In genomic region chr8:11560220-11560619, GRCm38 (mm10) we compare ENCODE assay signal across 22 mouse cellular contexts. TPM values are rescaled to one million over a fixed set of nuclear protein-coding genes. Genes with fewer than 3 reads are reported as not detected.
DNase-seq lines count a peak whose midpoint lies in the region; ATAC-seq and TF ChIP-seq lines count a peak whose summit lies in the region.
"Had no signal": no experiment of that assay in that cellular context is flagged by ENCODE, and none has a peak within 500 bp of the region (broad histone marks: within the 10 kb centered on the region; RNA-seq: fewer than 3 reads in every experiment).

No protein-coding gene starts in this region.

- H3K4me2 ChIP-seq in liver, embryonic 14.5 days (ENCODE audit: low read depth), result peak overlapping the region; percentile 11; the same call in 1 of the 2 replicates
- no peak overlapping the region for H3K4me2 ChIP-seq in liver, postnatal 0 days (ENCODE audit: low read depth, low read length)
- H3K4me2 ChIP-seq: embryonic facial prominence, embryonic 12.5 days; forebrain, embryonic 12.5 days had no signal

- peaks cover 9 to 13% of the 10 kb centered on the region in 2 experiments for H3K4me1 ChIP-seq in liver, embryonic 14.5 days (replicated peaks; ENCODE audit: control insufficient read depth in 2 of 2, insufficient read depth in 2 of 2, low read length in 1 of 2)
- peaks cover 9% of the 10 kb centered on the region for H3K4me1 ChIP-seq in liver, postnatal 0 days (ENCODE audit: insufficient read depth)
- peaks cover 12% of the 10 kb centered on the region for H3K4me1 ChIP-seq in testis, adult 2 months (ENCODE audit: control insufficient read depth, insufficient read depth, low read length)

- intact Hi-C loops in heart, postnatal 25 days (cut with DNase I), result no loop called here

- peaks cover 19% of the 10 kb centered on the region for H3K36me3 ChIP-seq in liver, embryonic 14.5 days (replicated peaks; ENCODE audit: control insufficient read depth, insufficient read depth, low read depth)
- H3K36me3 ChIP-seq in liver, postnatal 0 days (replicated peaks; ENCODE audit: insufficient read depth, low read length), result peaks cover 31% of the 10 kb centered on the region
- no peaks in the 10 kb centered on the region; the same call in 1 of the 2 replicates for H3K36me3 ChIP-seq in testis, adult 2 months (ENCODE audit: control insufficient read depth, insufficient read depth, low read length)

- no peak for TF ChIP-seq POLR2A in testis, adult 2 months (IDR thresholded peaks at IDR 0.05; ENCODE audit: control insufficient read depth, low read depth, low read length)

- peak; percentile 36 for DNase-seq in cerebellum, adult 9-10 months
- DNase-seq in cerebellum, adult 18-20 months, result no peak
- peak; percentile 78 for DNase-seq in heart, adult 11 months
- no peak for DNase-seq in heart, postnatal 25 days (ENCODE audit: low spot score)
- DNase-seq in liver, embryonic 14.5 days (ENCODE audit: low read depth in 3 of 3, low spot score in 3 of 3), result no peak
- DNase-seq in liver, postnatal 0 days, result no peak
- DNase-seq in testis, postnatal 14 days (ENCODE audit: low spot score), result no peak
- DNase-seq: adrenal gland, postnatal 10 days; B cell, adult 2 months; cerebellum, adult 11 months; cerebellum, postnatal 10 days; embryo, embryonic 11 days; gastrocnemius, postnatal 14 days; heart, postnatal 14 days had no signal

- no peak overlapping the region for H3K9ac ChIP-seq in liver, embryonic 14.5 days (replicated peaks)
- H3K9ac ChIP-seq in liver, postnatal 0 days (replicated peaks), result no peak overlapping the region
- H3K9ac ChIP-seq: embryonic facial prominence, embryonic 12.5 days; forebrain, embryonic 12.5 days; heart, embryonic 15.5 days; hindbrain, embryonic 14.5 days had no signal

- no peak for TF ChIP-seq EP300 in liver, embryonic 14.5 days (IDR thresholded peaks at IDR 0.05; ENCODE audit: low read depth)
- TF ChIP-seq EP300 in liver, postnatal 0 days (IDR thresholded peaks at IDR 0.05; ENCODE audit: low read depth), result no peak

- TF ChIP-seq CTCF in liver, embryonic 14.5 days (IDR thresholded peaks at IDR 0.05; ENCODE audit: low read depth), result no peak
- no peak for TF ChIP-seq CTCF in liver, postnatal 0 days (IDR thresholded peaks at IDR 0.05; ENCODE audit: low read depth)
- 0 out of 2 replicates have a peak, but pooled peaks have one; percentile 3 for TF ChIP-seq CTCF in testis, adult 2 months (IDR thresholded peaks at IDR 0.05; ENCODE audit: control insufficient read depth, insufficient read depth, insufficient replicate concordance, low read depth, low read length)

- no peak overlapping the region for H3K4me3 ChIP-seq in liver, embryonic 14.5 days (ENCODE audit: insufficient read depth in 1 of 2, low read depth in 2 of 2, low read length in 2 of 2)
- no peak overlapping the region for H3K4me3 ChIP-seq in liver, postnatal 0 days (ENCODE audit: low read depth, low read length)
- H3K4me3 ChIP-seq in testis, adult 2 months (ENCODE audit: control insufficient read depth, low read depth, low read length), result no peak overlapping the region
- H3K4me3 ChIP-seq: embryonic facial prominence, embryonic 12.5 days; forebrain, embryonic 12.5 days had no signal

- no peaks in the 10 kb centered on the region for H3K27me3 ChIP-seq in liver, embryonic 14.5 days (ENCODE audit: control insufficient read depth, insufficient read depth, low read length)
- H3K27me3 ChIP-seq in liver, postnatal 0 days (ENCODE audit: insufficient read depth, low read length), result no peaks in the 10 kb centered on the region
- no peaks in the 10 kb centered on the region for H3K27me3 ChIP-seq in testis, adult 2 months (ENCODE audit: control insufficient read depth, insufficient read depth, low read length)
- H3K27me3 ChIP-seq: embryonic facial prominence, embryonic 12.5 days; forebrain, embryonic 12.5 days; heart, embryonic 15.5 days had no signal

- H3K9me3 ChIP-seq in liver, embryonic 14.5 days (ENCODE audit: control insufficient read depth, low read length), result no peaks in the 10 kb centered on the region
- H3K9me3 ChIP-seq in liver, postnatal 0 days (ENCODE audit: low read length), result no peaks in the 10 kb centered on the region
- H3K9me3 ChIP-seq: embryonic facial prominence, embryonic 12.5 days; forebrain, embryonic 12.5 days; heart, embryonic 15.5 days had no signal

- no peak overlapping the region for H3K27ac ChIP-seq in liver, embryonic 14.5 days
- H3K27ac ChIP-seq in liver, postnatal 0 days (ENCODE audit: low read depth), result no peak overlapping the region
- H3K27ac ChIP-seq in testis, adult 2 months (ENCODE audit: control insufficient read depth, insufficient read depth, low read depth, low read length), result no peak overlapping the region
- H3K27ac ChIP-seq: embryonic facial prominence, embryonic 12.5 days; forebrain, embryonic 12.5 days; heart, embryonic 15.5 days; hindbrain, embryonic 10.5 days; hindbrain, embryonic 14.5 days had no signal

- no peak for ATAC-seq in liver, embryonic 14.5 days (ENCODE audit: insufficient read depth)
- ATAC-seq in liver, postnatal 0 days, result no peak
- ATAC-seq: CD4-positive, CD25-positive, alpha-beta regulatory T cell, adult 4 months; forebrain, embryonic 16.5 days had no signal

- 79% methylated on average over 9 of the region's 9 CpGs for WGBS in liver, embryonic 14.5 days (ENCODE audit: insufficient replicate concordance)
- 86% methylated on average over 9 of the region's 9 CpGs for WGBS in liver, postnatal 0 days (ENCODE audit: insufficient replicate concordance)

RNA-seq across cellular contexts. Expression of gene Ing1, which starts 4.8 kb away (rescaled TPM):
- 10 to 100 TPM; 22.7 TPM for total RNA-seq in heart, postnatal 25 days (2021)
- 9.3 and 15.6 TPM in 2 replicates for polyA plus RNA-seq in liver, embryonic 14.5 days (2012; rRNA removed)
- polyA plus RNA-seq in liver, embryonic 14.5 days (2014; fragmentation: Nextera tagmentation; extraction: Ambion mirVana), result 13.2 and 14.2 TPM in 2 replicates
- 12.6 and 14.5 TPM in 2 replicates for polyA plus RNA-seq in liver, postnatal 0 days (2015; fragmentation: Nextera tagmentation; extraction: Ambion mirVana)
- 41.4 and 54.8 TPM in 2 replicates for polyA plus RNA-seq in testis, adult 2 months (2012; rRNA removed)

RNA-seq across cellular contexts. Expression of gene Cars2, which starts 9.6 kb away (rescaled TPM):
- total RNA-seq in heart, postnatal 25 days (2021), result 10 to 100 TPM; 43.5 to 48.1 TPM
- polyA plus RNA-seq in liver, embryonic 14.5 days (2012; rRNA removed), result 18.2 and 18.8 TPM in 2 replicates
- 15.4 and 15.5 TPM in 2 replicates for polyA plus RNA-seq in liver, embryonic 14.5 days (2014; fragmentation: Nextera tagmentation; extraction: Ambion mirVana)
- 7.2 and 8.4 TPM in 2 replicates for polyA plus RNA-seq in liver, postnatal 0 days (2015; fragmentation: Nextera tagmentation; extraction: Ambion mirVana)
- polyA plus RNA-seq in testis, adult 2 months (2012; rRNA removed), result 19.5 and 21.5 TPM in 2 replicates

Comparison
In these comparisons a context has a peak if more than half of its experiments do, and no peak if none do; other contexts are left out.
1. DNase-seq: peak in cerebellum, adult 9-10 months (single experiment) and heart, adult 11 months (single experiment); none in cerebellum, adult 18-20 months (0 of 2), heart, postnatal 25 days (single experiment), liver, embryonic 14.5 days (0 of 3), liver, postnatal 0 days (single experiment) and testis, postnatal 14 days (single experiment).